Mouse (Mus musculus) brain, embryonic 14.5 days (tissue): Measurements from ENCODE around the gene Tlr9.

Experiments
- CTCF ChIP-seq: fragments of 200-500 bp; IDR thresholded peaks from 2 replicates; pipeline ENCODE4 v1.5.1; 2012; ENCODE audit warnings: inconsistent platforms, mild to moderate bottlenecking, moderate library complexity, borderline replicate concordance; ENCODE audit not compliant: insufficient read depth, insufficient read length; ENCODE audit errors: extremely low read depth
- POLR2A ChIP-seq: fragments of 200-500 bp; IDR thresholded peaks from 2 replicates; pipeline ENCODE4 v1.6.1; 2012; ENCODE audit warnings: mild to moderate bottlenecking, inconsistent platforms, borderline replicate concordance; ENCODE audit not compliant: poor library complexity, insufficient read depth, insufficient read length, severe bottlenecking; ENCODE audit errors: extremely low read depth

DNA sequence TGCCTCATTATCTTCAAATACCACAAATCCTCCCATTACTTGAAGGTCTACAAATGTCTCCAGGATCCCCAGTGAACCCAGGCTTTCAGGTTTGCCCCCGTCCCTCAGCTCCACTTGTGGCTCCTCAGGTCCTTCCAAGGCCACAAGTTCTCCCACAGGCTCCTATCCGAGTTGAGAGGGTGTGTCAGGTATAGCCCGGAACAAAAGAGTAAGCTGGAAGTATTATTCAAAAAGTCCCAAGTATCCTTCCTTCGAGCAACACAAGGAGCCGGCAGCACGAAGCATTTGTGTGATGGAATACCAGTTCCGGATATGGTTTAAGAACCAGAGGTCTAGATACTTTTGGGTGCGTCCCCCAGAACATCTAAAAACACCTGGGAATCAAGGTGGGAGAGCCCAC is 30.4 kb upstream of the Tlr9 start:
- no peak for TF ChIP-seq CTCF
- no peak for TF ChIP-seq POLR2A
